Mouse (Mus musculus) activated CD4-positive, CD25-positive, alpha-beta regulatory T cell, adult 4 months (primary cell): ENCODE results near the gene Teddm2. TPM values are rescaled to one million over a fixed set of nuclear protein-coding genes. Genes with fewer than 3 reads are reported as not detected.

Experiments used
- ATAC-seq: one replicate; pipeline ENCODE4 v1.8.0; 2017
- polyA plus RNA-seq, 2 experiments: library from polyadenylated mRNA; unstranded; fragments of 100-300 nt; shearing (Covaris generic); gene quantifications; one replicate each; pipeline ENCODE4 v1.2.1; 2017

The Teddm2 gene
- polyA plus RNA-seq: under 1 TPM; 0.29 to 0.54 TPM

DNA sequence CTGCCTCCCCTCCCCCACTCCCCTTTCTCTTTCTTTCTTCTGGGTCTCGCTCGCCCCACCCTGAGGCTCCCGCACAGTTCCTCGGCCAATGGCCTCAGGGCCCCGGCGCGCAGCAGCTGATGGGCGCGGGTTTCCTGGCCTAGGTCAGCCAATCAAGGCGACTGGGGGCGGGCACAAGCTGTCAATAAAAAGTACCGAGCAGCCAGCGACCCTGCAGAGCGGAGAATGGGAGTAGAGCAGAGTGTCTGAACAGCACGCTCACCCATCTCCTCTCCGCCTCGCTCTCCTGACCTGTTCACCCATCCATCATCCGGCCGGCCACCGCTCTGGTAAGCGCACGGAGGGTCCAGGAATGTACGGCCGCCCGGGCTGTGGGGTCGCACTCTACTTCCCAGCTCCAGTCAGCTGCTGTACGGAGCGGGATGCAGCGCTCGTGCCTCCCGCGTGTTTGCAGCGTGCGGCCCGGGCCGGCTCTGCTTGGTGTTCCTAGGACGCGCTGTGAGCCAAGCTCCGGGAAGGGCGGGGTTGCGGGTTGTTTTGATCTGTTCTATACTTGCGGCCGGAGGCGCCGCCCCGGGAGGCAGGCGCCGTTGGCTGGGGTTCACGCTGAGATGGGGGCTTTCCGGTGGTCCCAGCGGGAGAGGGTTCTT is at the start of gene Teddm2, which contains the start of gene Glul:
Teddm2 (minus strand) TSS at position 498 of the 650 bp plus-strand sequence.
Glul (plus strand) TSS at position 214 of the 650 bp plus-strand sequence.
- peak; percentile 93 for ATAC-seq

- ATAC-seq: no peak
Observed at GRCm38 (mm10) chr1:153947837-153948236, 47.8 kb upstream of the Teddm2 start.

DNA sequence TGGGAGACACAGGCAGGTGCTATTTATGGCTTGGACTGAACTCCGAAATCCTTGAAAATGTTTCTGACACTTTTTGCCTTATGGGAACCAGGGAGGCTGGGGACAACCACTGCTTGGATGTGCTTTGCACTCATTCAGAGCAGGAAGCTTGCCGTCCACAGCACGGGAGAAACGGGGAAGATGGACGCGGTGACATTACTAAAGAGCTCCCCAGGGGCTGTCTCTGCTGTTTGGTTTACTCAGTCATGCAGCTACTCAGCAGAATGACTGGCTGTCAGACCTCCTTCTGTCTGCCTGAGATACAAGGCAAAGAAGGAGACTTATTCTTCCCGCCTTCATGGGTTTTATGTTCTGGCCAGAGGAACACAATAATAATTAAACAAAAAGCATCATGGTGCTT is 46.9 kb upstream of the Teddm2 start:
- ATAC-seq: no peak

DNA sequence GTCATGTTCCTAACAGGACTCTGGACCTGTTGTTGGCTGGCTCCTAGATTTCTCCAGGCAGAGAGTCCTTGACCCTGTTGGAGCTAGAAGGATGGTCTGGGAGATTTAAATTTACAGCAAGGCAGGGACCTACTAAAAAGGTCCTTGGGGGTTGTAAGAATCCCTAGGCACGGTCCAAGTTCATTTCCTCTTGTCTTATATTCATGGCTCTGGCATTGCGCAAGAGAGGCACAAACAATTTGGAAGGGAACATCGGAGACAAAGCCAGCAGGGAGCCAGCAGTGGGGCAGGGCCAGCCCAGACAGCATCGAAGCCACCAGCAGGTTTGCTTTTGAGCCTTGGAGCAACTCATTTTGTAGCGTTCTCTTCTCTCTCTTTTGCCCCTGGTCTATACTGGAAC is 45.2 kb upstream of the Teddm2 start:
- no peak for ATAC-seq

DNA sequence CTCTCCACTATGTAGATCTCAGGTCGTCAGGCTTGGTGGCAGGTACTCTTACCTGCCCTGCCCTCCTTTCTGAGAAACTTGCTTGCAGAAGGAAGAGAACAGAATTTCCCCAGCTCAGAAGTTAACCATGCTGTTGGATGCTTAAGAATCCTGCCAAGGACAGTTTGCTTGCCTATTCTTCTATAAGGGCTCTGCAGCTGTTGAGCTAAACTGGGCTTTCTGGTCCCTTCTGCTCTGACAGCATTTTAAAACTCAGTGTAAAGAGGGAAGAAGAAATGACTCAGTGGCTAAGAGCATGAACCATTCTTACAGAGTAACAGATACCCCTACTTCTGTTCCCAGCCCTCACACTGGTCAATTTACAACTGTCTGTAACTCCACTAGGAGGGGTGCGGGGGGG is 41.0 kb upstream of the Teddm2 start:
- no peak for ATAC-seq

- ATAC-seq: no peak
Observed at GRCm38 (mm10) chr1:153937025-153937424, 37.0 kb upstream of the Teddm2 start.

DNA sequence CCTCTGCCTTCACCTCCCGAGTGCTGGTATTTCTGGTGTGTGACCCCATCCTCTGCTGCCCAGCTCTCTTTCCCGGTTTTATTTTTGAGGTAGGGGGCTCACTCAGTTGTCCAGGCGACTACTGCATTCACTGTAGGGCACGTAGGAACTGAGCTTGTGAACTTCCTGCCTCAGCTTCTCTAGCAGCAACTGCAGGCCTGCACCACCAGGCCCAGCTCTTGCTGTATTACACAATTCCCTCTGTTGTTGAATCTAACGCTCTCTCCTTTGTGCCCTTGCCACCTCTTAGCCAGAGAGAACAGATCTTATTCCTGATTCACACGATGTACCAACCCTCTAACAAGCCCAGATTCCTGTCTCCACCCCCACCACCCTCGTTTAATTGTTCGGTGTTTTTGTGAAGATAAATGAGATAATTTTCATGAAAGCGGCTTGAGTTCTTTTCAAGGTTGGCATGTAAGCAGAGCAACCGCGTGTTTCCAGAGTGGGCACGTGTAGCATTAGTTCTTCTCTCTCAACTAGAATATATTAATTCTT is 35.9 kb upstream of the Teddm2 start:
- ATAC-seq: no peak

GRCm38 (mm10) chr1:153933772-153934171 is 33.7 kb upstream of the Teddm2 start:
- ATAC-seq: no peak

DNA sequence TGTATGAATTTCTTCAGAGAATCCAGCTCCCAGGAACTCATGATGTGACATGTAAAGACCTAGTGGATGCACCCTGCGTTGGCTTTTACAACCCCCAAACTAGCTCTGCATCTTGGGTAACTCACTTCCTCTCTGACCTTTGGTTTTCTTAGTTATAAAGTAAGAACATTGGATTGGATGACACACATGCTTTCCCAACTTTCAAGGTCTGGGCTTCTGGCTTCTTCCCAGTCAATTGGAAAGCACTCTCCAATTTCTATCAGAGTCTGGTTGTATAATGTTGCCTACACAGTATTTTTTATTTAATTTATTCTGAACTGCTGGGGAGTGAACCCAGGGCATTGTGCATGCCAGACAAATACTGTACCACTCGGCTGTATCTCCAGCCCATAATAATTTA is 30.4 kb upstream of the Teddm2 start:
- ATAC-seq: no peak

GRCm38 (mm10) chr1:153924395-153925385 is 24.7 kb upstream of the Teddm2 start:
- ATAC-seq: no peak

- ATAC-seq: no peak
Observed at GRCm38 (mm10) chr1:153922571-153923021, 22.6 kb upstream of the Teddm2 start.

GRCm38 (mm10) chr1:153921642-153922041 is 21.6 kb upstream of the Teddm2 start:
- ATAC-seq: no peak

- no peak for ATAC-seq
Observed at GRCm38 (mm10) chr1:153918521-153919206, 18.6 kb upstream of the Teddm2 start.

GRCm38 (mm10) chr1:153913869-153914268 is 13.8 kb upstream of the Teddm2 start:
- ATAC-seq: no peak

DNA sequence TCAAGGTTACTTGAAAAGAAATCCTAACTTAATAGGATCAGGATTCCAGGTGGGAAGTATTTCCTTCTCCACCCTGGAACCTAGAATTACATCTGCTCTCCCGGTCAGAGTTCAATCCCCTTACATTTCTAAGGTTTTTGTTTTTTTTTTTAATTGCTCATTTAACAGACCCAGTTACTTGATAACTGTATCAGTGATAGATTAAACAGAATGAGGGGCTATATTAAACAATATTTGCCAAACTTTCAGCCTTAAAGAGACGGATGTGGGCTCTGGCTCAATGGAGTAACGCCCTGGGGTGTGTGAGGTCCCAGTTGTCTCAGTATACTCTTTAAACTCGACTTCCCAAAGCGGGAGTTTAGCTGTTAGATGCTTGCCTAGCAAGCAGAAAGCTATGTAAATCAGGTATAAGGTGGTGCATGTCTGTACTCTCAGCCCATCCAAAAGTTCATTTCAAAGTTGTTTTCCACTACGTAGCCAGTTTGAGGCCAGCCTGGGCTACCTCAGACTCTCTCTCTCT is 11.3 kb upstream of the Teddm2 start:
- no peak for ATAC-seq

GRCm38 (mm10) chr1:153910423-153910822 is 10.4 kb upstream of the Teddm2 start:
- no peak for ATAC-seq

DNA sequence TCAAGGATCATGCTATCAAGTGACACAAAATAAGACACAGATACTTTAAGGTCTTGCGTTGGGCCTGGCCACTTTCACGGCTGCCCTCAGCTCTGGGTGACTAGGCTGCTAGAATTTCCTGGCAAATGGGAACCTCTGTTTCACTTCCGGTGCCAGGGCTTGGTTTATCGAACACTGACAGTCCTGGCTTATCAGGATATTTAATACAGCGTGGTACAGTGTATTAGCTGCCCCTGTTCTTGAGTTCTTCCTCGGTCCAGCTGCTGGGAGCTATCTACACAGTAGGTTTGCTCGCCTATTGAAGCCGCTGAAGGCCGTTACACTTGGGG is 9.9 kb upstream of the Teddm2 start:
- no peak for ATAC-seq

GRCm38 (mm10) chr1:153909213-153909962 is 9.4 kb upstream of the Teddm2 start:
- ATAC-seq: no peak

DNA sequence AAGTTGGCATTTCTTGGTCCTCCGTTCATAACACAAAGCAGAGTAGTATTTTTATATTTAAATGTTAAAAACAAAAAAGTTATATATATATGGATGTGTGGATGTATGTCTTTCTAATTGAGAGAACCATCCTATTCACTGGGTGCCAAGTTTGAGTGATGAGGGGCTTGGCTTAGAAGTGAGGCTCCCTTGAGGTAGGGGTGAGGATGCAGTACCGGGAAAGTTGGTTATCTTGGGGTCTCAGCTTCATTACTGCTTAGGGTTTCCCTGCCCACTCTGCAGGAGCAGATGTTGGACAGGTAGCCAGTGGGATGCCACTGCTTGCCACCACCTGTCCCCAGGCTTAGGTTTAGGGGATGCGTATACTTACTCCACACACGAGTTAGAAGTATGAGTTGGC is 8.7 kb upstream of the Teddm2 start:
- ATAC-seq: no peak

- ATAC-seq: no peak
Observed at GRCm38 (mm10) chr1:153908208-153908607, 8.2 kb upstream of the Teddm2 start.

GRCm38 (mm10) chr1:153905884-153906283 is 5.9 kb upstream of the Teddm2 start:
- ATAC-seq: no peak

- no peak for ATAC-seq
Observed at GRCm38 (mm10) chr1:153904236-153904635, 4.2 kb upstream of the Teddm2 start.
